Mouse (Mus musculus) testis, postnatal 10 days (tissue): Measurements from ENCODE around the gene Glcci1.

Experiments used
- DNase-seq: peaks from one replicate; pipeline ENCODE4 v3.0.0; 2021; ENCODE audit warnings: low spot score

The Glcci1 gene

GRCm38 (mm10) chr6:8509551-8509950, at the start of gene Glcci1:
TSS of gene Glcci1 (plus strand) at chr6:8509600.
- peak; percentile 85 for DNase-seq

GRCm38 (mm10) chr6:8462447-8462846, 47.0 kb upstream of the Glcci1 start:
- DNase-seq: no peak

DNA sequence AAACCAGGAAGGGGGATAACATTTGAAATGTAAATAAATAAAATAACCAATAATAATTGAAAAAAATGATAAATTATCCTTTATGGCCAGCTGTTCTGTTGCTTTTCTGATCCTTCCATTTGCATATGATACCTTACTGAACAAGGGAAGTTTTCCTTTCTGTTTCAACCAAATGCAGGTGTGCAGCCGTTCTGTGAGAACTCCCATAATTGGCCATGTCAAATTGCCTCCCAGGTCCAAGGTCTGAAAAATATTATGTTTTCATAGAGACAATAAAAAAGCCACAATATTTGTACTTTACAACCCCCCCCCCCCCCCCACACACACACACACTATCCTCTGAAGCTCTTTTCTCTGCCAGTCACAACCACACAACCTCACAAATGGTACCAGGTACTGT, 44.0 kb upstream of the Glcci1 start:
- no peak for DNase-seq

- no peak for DNase-seq
These were observed 43.4 kb upstream of the Glcci1 start for GRCm38 (mm10) chr6:8465985-8466384.

DNA sequence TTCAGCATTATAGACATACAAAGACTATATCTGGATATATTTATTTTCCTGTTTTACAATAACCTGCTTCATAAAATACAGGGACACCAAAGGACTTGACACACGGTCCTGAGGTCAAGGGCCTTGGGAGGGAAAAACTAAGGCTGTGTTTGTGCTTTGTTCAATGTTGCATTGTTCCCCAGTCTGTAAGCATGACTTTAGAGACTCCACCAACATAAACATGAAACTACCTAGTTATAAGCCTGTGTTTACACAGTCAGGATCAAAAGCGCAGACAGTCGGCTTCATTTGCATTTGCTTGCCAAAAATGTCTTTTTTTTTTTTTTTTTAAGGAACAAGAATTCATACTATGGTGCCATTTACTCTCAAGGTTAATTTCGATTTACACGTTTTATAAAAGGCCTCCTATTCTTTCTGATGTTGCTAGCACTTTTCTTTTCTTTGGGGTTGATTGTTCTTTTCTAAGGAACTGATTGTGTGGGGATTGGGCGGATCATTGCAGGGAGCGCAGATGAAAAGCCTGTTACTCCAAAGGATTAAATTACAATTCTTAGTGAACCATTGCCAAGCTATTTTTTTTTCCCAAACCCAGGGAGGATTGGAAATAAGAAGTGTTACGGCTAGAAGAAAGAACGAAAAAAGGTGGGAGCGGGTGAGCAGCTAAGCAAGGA, 41.6 kb upstream of the Glcci1 start:
- DNase-seq: no peak

- DNase-seq: no peak
These were observed 39.5 kb upstream of the Glcci1 start for GRCm38 (mm10) chr6:8469918-8470317.

DNA sequence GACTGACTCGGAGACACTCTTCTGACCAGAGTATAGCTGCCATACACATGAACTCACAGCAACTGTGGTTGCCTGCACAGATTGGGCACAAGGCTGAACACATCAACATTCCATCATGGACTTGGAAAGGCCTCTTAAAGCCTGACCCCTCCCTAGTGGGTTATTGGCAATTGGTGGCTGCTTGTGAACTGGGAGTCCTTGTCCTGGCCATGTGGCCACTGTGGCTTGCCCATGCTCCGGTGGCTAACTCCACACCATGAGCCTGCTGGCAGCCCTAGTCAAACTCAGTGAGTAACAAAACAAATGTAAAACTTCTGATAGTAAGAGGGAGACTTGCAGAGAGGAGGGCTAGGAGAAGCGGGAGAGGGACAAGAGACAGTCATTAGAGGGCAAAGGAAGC, 37.3 kb upstream of the Glcci1 start:
- no peak for DNase-seq

GRCm38 (mm10) chr6:8472915-8473314, 36.5 kb upstream of the Glcci1 start:
- no peak for DNase-seq

DNA sequence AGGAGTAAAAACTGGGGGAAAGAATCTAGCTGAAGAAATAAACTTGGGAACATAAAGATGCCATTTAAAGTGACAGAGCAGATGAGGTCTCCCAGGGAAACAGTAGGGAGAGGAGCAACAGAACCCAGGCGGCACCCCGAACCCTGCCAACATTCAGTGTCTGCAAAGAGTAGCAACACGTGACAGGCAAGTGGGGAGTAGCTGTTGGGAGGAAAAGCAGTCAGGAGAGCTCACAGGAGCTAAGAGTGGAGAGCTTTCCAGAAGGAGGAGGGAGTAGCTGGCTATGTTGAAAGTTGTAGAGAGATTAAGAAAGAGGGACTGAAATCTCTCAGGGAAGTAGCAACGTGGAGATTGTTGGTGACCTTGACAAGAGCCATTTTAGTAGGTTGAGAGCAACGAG, 35.9 kb upstream of the Glcci1 start:
- DNase-seq: peak; percentile 51

GRCm38 (mm10) chr6:8474316-8474715, 35.1 kb upstream of the Glcci1 start:
- no peak for DNase-seq

GRCm38 (mm10) chr6:8474820-8475219, 34.6 kb upstream of the Glcci1 start:
- no peak for DNase-seq

DNA sequence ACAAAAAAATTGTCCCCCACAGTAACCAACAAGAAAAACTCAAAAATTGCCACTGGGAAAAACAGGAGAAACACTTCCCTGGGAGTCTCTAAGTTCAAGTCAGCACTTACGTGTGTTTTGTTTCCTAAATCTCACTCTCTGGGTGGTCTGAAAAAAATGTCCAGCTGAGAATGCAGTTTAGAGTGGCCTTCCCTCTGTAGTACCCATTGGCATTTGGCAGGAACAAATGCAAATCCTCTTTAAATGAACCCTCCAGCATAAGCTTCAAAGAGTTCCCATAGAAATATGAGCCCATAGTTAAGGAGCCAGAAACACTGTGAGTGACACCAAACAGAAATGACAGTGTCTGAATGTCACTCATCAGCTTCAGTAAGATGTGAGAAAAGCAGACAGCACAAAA, 30.2 kb upstream of the Glcci1 start:
- DNase-seq: no peak

- DNase-seq: no peak
These were observed 24.7 kb upstream of the Glcci1 start for GRCm38 (mm10) chr6:8484437-8485275.

GRCm38 (mm10) chr6:8485414-8486175, 23.8 kb upstream of the Glcci1 start:
- DNase-seq: no peak

DNA sequence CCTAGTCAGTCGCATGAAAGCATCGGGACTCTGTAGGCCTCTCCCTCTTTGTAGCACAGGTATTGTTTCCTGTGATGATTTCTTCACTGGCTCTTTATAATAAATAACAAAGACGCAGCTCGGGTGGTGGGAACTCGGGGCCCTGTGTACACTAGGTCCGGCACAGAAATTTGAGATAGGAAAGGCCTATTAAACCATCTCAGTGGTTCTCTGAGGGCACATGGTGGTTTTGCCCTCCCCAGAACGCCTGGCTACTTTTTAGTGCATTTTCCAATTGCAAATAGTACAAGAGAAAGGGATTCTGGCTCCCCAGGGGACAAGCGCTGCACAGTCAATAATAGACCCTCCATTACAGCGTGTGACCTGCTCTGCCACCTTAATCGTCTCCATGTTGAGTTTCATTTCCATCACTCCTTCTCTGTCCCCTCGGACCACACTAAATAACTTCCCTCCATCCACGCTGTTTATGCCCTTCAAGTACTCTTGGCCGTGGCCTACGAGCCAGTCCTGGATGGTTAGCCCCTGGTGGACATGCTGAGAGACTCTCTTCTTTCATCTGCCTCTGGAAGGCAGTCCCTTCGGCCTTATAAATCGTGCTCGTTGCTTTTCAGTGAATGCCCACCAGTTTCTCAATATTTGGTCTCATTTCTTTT, 22.9 kb upstream of the Glcci1 start:
- DNase-seq: no peak

GRCm38 (mm10) chr6:8487044-8487853, 22.2 kb upstream of the Glcci1 start:
- no peak for DNase-seq

DNA sequence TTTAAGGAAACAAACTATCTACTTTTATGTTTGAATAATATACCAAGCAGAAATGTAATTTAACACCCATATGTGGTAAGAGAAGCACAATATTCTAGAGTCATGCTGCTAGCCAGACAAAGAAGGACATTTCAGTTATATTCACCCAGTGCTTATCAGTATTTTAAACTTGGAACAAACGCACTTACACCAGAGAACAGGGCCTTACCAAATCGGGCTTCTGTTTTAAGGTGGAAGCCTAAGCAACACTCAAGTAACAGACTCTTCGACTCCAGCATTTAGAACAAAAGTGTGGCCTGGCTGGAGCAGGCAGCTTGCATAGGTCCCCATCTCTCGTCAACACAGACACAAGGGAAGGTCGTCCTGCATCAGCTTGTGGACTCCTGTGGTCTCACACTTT, 21.2 kb upstream of the Glcci1 start:
- DNase-seq: no peak

DNA sequence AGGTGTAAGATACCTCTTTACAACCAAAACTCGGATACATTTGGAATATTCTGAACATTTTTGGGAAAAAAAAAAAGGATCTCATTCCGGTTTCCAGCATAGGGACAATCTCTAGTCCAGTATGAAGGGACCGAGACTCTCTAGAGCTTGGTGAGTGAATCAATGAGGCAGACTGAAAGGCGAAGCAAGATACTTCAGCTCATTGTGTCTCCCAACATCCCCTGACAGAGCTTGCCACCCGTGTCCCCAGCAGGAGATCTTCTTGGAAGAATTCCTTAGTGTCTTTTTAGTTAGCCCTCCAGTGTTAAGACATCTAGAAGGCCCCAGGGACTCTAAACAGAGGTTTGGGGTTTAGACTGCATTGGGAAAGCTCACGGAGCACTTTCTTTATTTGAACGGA, 20.1 kb upstream of the Glcci1 start:
- no peak for DNase-seq

GRCm38 (mm10) chr6:8489938-8490585, 19.3 kb upstream of the Glcci1 start:
- DNase-seq: no peak

DNA sequence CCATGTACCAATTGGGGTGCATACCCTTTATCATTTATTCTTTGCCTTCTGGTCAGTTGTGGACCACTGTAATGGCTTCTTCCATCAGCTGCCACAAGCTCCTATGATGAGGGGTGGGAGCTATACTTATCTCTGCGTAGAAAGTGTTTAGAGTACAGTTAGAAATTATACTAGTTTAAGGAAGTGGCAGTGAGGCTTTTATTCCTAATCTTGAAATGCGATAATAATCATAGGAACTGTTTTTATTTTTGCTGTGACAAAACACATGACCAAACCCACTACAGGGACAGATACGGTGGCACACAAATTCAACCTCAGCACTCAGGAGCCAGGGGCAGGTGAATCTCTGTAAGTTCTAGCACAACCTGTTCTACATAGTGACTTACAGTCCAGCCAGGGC, 17.2 kb upstream of the Glcci1 start:
- DNase-seq: no peak
